Mouse (Mus musculus) hindbrain, postnatal 0 days (tissue): Measurements from ENCODE around the gene Ngdn. TPM values are rescaled to one million over a fixed set of nuclear protein-coding genes. Genes with fewer than 3 reads are reported as not detected.
"Not testable (repeated sequence)": the region's sequence is repeated elsewhere in the genome, so short reads cannot be mapped to it uniquely, and the experiment has no call there.

Experiments
- ATAC-seq: fragments of 200-750 bp; cut with Nextera tagmentation; 2 replicates; pipeline ENCODE4 v1.8.0; 2017; ENCODE audit warnings: mild to moderate bottlenecking, moderate TSS enrichment, moderate library complexity
- DNase-seq: peaks from one replicate; pipeline ENCODE4 v3.0.0-alpha.2; 2015; ENCODE audit warnings: low spot score
- H3K27ac ChIP-seq: fragments of 300-500 bp; sonication (generic); 2 replicates; pipeline ENCODE4 v1.5.1; 2014; ENCODE audit warnings: mild to moderate bottlenecking
- H3K27me3 ChIP-seq: fragments of 300-500 bp; sonication (generic); 2 replicates; pipeline ENCODE4 v1.6.1; 2014; ENCODE audit warnings: low read length, mixed read lengths; ENCODE audit not compliant: insufficient read depth
- H3K36me3 ChIP-seq: fragments of 300-500 bp; sonication (generic); 2 replicates; pipeline ENCODE4 v1.6.1; 2014; ENCODE audit warnings: low read length, mixed read lengths; ENCODE audit not compliant: insufficient read depth
- H3K4me1 ChIP-seq: fragments of 300-500 bp; sonication (generic); 2 replicates; pipeline ENCODE4 v1.6.1; 2014; ENCODE audit warnings: antibody characterized with exemption, low read length, mixed read lengths; ENCODE audit not compliant: insufficient read depth
- H3K4me2 ChIP-seq: fragments of 300-500 bp; sonication (generic); 2 replicates; pipeline ENCODE4 v1.6.1; 2014; ENCODE audit warnings: low read depth, mild to moderate bottlenecking, low read length, moderate library complexity, mixed read lengths
- H3K4me3 ChIP-seq: fragments of 300-500 bp; sonication (generic); 2 replicates; pipeline ENCODE4 v1.5.1; 2014; ENCODE audit warnings: low read length
- H3K9ac ChIP-seq: fragments of 300-500 bp; sonication (generic); replicated peaks from 2 replicates; pipeline ENCODE4 v1.6.1; 2014; ENCODE audit warnings: mild to moderate bottlenecking, low read length, moderate library complexity, mixed read lengths
- H3K9me3 ChIP-seq: fragments of 300-500 bp; sonication (generic); 2 replicates; pipeline ENCODE4 v1.6.1; 2016; ENCODE audit warnings: low read length, mixed read lengths
- CTCF ChIP-seq: IDR thresholded peaks from 2 replicates; pipeline ENCODE4 v1.5.1; 2016; ENCODE audit warnings: antibody characterized with exemption, control low read depth, low read depth
- WGBS: fragments of 180-500 bp; shearing (Covaris S2); extraction: QIAGEN DNeasy Blood & Tissue Kit; methylation state at CpG from one replicate; pipeline ENCODE4 v1.1.7; 2014; 5-methylcytosine and 5-hydroxymethylcytosine counted together
- polyA plus RNA-seq: library from polyadenylated mRNA; unstranded; fragments of >200 nt; fragmentation: Nextera tagmentation; extraction: Ambion mirVana; gene quantifications from 2 replicates; pipeline ENCODE4 v1.2.1, GENCODE M21; 2015
- total RNA-seq: library from RNA; depleted of rRNA; stranded (reverse); fragments of >200 nt; gene quantifications from 2 replicates; pipeline ENCODE4 v1.2.3, GENCODE M21; 2014

Gene Ngdn
- total and polyA plus RNA-seq, 2 experiments from 2014 or later, result 25.4 to 53.2 TPM

DNA sequence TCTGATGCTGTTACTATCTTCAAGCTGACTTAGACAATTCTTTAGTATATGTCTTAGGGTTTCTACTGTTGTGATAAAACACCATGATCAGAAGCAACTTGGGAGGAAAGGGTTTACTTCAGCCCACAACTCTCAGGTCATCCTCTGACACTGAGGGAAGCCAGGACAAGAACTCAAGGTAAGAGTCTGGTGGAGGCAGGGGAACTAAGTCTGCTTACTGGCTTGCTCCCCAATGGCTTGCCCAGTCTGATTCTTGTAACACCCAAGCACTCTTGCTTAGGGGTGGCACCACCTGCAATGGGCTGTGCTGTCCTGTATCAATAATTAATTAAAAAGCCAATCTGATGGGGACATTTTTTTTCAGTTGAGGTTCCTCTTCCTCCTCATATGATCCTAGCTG is 16.6 kb upstream of the Ngdn start:
- no peaks in the 10 kb centered on the region for H3K36me3 ChIP-seq
- H3K4me3 ChIP-seq, result no peak overlapping the region
- H3K9me3 ChIP-seq, result no peaks in the 10 kb centered on the region
- H3K9ac ChIP-seq, result no peak overlapping the region
- ATAC-seq, result no peak
- no peak overlapping the region for H3K4me2 ChIP-seq
- peaks cover 18% of the 10 kb centered on the region for H3K4me1 ChIP-seq
- H3K27ac ChIP-seq, result no peak overlapping the region
- H3K27me3 ChIP-seq, result no peaks in the 10 kb centered on the region
- no peak for DNase-seq
- no peak for TF ChIP-seq CTCF

DNA sequence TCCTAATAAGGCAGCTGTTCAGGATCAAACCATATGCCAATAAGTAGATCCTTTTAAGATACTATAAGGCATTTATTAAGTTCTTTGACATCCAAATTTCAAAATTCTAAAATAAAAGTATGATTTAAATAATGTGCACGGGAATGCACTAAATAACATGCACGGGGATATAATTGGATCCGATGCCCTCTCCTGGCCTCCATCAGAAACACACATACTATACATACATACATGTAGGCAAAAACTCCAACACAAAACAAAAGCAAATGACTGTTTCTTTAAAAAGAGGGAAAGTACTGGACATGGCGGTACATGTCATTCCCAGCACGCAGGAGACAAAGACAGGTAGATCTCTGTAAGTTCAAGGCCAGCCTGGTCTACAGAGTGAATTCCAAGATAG is 15.4 kb upstream of the Ngdn start:
- peak; percentile 47; the same call in 1 of the 2 replicates for TF ChIP-seq CTCF
- ATAC-seq, H3K4me2 ChIP-seq, H3K9me3 ChIP-seq, H3K4me3 ChIP-seq, H3K27ac ChIP-seq, H3K36me3 ChIP-seq, H3K27me3 ChIP-seq, H3K9ac ChIP-seq: not testable (repeated sequence)
- H3K4me1 ChIP-seq, result peaks cover 12% of the 10 kb centered on the region
- peak; percentile 48 for DNase-seq
- 80% methylated on average over 5 of the region's 5 CpGs for WGBS

DNA sequence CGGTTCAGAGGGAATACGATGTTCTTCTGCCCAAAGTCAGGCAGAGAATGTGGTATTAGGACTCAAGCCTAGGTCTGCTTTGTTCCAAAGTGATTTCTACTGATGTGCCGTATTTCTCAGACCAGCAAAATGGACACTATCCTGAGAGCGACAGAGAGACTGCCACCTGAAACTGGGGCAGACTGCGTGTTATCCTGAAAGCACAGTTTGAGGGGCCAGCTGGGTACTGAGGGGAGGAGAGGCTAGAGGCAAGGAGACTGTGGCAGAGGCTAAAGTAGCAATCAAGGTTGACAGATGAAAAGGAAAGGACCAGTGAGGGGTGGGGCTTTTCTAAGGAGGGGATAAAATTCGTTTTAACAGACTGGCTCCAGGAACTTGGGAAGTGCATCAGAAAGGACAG is 14.4 kb upstream of the Ngdn start:
- Histone ChIP-seq H3K4me1 (peaks cover 2% of the 10 kb centered on the region; the same call in 1 of the 2 replicates), H3K9ac (no peak overlapping the region), H3K27ac (no peak overlapping the region), H3K4me2 (no peak overlapping the region), H3K36me3 (no peaks in the 10 kb centered on the region), H3K27me3 (no peaks in the 10 kb centered on the region), H3K9me3 (no peaks in the 10 kb centered on the region), H3K4me3 (no peak overlapping the region)
- 85% methylated on average over 6 of the region's 6 CpGs for WGBS
- no peak for TF ChIP-seq CTCF
- no peak for ATAC-seq
- DNase-seq, result no peak

DNA sequence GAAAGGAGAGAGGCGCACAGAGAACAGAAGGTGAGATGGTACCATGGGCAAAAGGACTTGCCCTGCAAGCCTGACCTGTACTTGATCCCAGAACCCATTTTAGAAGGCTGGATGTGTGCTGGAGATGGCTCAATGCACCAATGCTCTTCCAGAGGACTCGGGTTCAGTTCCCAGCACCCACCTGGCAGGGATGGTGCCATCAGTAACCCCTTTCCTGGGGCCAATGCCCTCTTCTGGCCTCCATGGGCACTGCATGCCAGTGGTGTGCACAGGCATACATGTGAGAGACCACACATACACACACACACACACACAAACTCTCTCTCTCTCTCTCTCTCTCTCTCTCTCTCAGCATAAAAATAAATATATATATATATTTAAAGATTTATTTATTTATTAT is 13.8 kb upstream of the Ngdn start:
- Histone ChIP-seq H3K27ac (no peak overlapping the region), H3K36me3 (no peaks in the 10 kb centered on the region), H3K4me1 (no peaks in the 10 kb centered on the region), H3K4me2 (no peak overlapping the region), H3K27me3 (no peaks in the 10 kb centered on the region), H3K9ac (no peak overlapping the region), H3K4me3 (no peak overlapping the region), H3K9me3 (no peaks in the 10 kb centered on the region)
- WGBS, result 100% methylated on average over 2 of the region's 2 CpGs
- no peak for TF ChIP-seq CTCF
- ATAC-seq, result no peak
- DNase-seq, result no peak

DNA sequence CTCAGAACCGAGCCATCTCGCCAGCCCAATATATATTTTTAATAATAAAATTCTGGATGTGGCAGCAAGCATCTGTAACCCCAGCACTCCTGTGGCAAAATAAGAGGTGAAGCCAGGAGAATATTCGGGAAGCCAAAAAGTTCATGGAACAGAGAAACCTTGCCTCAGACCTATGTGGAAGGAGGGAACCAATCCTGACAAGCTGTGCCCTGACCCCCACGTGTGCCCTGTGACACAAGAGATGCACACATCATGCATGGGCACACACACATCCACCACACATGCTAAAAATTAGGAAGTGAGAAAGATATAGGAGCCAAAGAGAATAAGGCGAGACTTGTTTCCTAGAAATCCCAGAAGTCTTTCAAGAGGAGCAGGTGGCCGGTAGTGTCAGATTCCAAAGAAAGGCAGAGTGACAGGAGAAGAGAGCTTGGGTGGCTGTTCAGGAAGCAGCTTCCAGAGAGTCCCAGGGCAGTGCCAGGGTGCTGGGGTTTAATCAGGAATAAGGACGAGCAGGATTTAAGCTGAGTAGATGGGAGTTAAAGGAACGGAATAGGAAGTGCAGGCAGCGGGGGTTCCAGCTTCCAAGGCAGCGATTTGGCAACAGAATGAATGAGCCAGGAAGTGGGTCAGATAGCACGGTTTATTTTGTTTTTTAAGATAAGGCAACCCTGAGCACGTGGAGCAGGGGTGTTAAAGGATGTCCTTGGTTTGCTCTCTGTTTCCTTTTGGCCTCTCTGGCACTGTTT is 13.1 kb upstream of the Ngdn start:
- no peak for TF ChIP-seq CTCF
- Histone ChIP-seq H3K36me3 (no peaks in the 10 kb centered on the region), H3K4me2 (no peak overlapping the region), H3K27ac (no peak overlapping the region), H3K27me3 (no peaks in the 10 kb centered on the region), H3K9me3 (no peaks in the 10 kb centered on the region), H3K9ac (no peak overlapping the region), H3K4me1 (no peaks in the 10 kb centered on the region), H3K4me3 (no peak overlapping the region)
- ATAC-seq, result no peak
- WGBS, result 50% methylated on average over 12 of the region's 12 CpGs
- DNase-seq, result no peak

DNA sequence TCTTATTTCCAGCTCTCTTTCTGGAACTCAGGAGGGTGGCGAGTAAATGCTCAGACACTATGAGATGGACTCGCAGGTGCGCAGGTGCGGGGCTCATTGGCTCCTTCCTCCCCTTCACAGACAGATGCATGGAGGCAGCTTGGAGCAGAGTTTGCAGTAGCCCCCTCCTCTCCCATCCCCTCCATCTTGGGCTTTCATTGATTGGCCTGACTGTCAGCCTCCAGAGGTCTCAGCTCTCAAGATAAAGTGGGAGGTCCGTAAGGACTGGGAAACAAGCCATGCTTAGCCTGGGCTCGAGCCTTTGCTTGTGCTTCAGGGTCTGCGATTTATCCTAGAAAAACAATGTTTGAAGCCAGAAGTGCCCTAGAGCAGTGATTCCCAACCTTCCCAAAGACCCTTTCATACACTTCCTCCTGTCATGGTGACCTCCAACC is 12.6 kb upstream of the Ngdn start:
- no peak overlapping the region for H3K9ac ChIP-seq
- H3K4me1 ChIP-seq, result no peaks in the 10 kb centered on the region
- H3K27me3 ChIP-seq, result no peaks in the 10 kb centered on the region
- no peaks in the 10 kb centered on the region for H3K36me3 ChIP-seq
- H3K4me3 ChIP-seq, result no peak overlapping the region
- H3K4me2 ChIP-seq, result no peak overlapping the region
- DNase-seq (no peak), ATAC-seq (no peak)
- no peaks in the 10 kb centered on the region for H3K9me3 ChIP-seq
- TF ChIP-seq CTCF, result no peak
- WGBS, result 63% methylated on average over 7 of the region's 7 CpGs
- no peak overlapping the region for H3K27ac ChIP-seq
